ENCODE assay signal across 13 mouse cellular contexts in the genomic region with DNA sequence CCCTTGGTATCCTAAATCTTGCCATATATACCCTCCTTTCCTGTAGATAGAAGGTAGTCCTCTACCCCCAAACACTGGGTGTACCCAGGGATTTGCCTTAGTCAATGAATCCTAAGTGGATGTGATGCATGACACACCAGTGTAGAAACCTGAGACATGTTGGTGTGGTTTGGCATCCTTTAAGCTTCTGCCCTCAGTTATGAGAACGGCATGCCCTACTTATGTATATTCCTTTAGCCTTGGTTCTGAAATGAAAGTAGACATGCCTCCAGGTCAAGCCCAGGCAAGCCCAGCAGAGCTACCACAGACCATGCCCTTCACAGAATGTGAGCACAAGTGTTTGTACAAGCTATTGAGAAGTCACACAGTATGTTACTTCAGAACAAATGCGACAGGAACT.
"Had no signal": no experiment of that assay in that cellular context is flagged by ENCODE, and none has a peak within 500 bp of the region (broad histone marks: within the 10 kb centered on the region; RNA-seq: fewer than 3 reads in every experiment).

No protein-coding gene starts in this region.

- H3K36me3 ChIP-seq: limb, embryonic 15.5 days; liver, embryonic 12.5 days; midbrain, embryonic 12.5 days; neural tube, embryonic 13.5 days had no signal

- ATAC-seq: liver, embryonic 12.5 days; midbrain, embryonic 16.5 days had no signal

- H3K4me1 ChIP-seq: limb, embryonic 15.5 days; liver, embryonic 12.5 days; midbrain, embryonic 12.5 days; neural tube, embryonic 13.5 days had no signal

- DNase-seq: kidney, adult 8-10 months; kidney, postnatal 4 days; right cerebral cortex, postnatal 14 days; thymus, postnatal 4 days had no signal

- H3K9me3 ChIP-seq: limb, embryonic 15.5 days; liver, embryonic 12.5 days; midbrain, embryonic 12.5 days; neural tube, embryonic 13.5 days had no signal

- H3K4me2 ChIP-seq: limb, embryonic 15.5 days; liver, embryonic 12.5 days; midbrain, embryonic 12.5 days; neural tube, embryonic 13.5 days had no signal

- H3K27ac ChIP-seq: kidney, postnatal 0 days; layer of hippocampus, adult 2 months; left cerebral cortex, adult 2 months; limb, embryonic 15.5 days; liver, embryonic 12.5 days; midbrain, embryonic 12.5 days; neural tube, embryonic 13.5 days; stomach, postnatal 0 days had no signal

- H3K4me3 ChIP-seq: layer of hippocampus, adult 2 months; left cerebral cortex, adult 2 months; limb, embryonic 15.5 days; liver, embryonic 12.5 days; midbrain, embryonic 12.5 days; neural tube, embryonic 13.5 days had no signal

- H3K27me3 ChIP-seq: limb, embryonic 15.5 days; liver, embryonic 12.5 days; midbrain, embryonic 12.5 days; neural tube, embryonic 13.5 days had no signal

- H3K9ac ChIP-seq: limb, embryonic 15.5 days; liver, embryonic 12.5 days; midbrain, embryonic 12.5 days; neural tube, embryonic 13.5 days had no signal
